Mouse (Mus musculus) hindbrain, embryonic 10.5 days (tissue): Measurements from ENCODE around the gene Klhl5. TPM values are rescaled to one million over a fixed set of nuclear protein-coding genes. Genes with fewer than 3 reads are reported as not detected.
"Not testable (repeated sequence)": the region's sequence is repeated elsewhere in the genome, so short reads cannot be mapped to it uniquely, and the experiment has no call there.

Experiments used
- DNase-seq: peaks from one replicate; pipeline ENCODE4 v3.0.0-alpha.2; 2017; ENCODE audit warnings: low spot score
- H3K27ac ChIP-seq: fragments of 300-500 bp; sonication (generic); 2 replicates; pipeline ENCODE4 v1.5.1; 2016; ENCODE audit warnings: mild to moderate bottlenecking, moderate library complexity
- H3K27me3 ChIP-seq: fragments of 300-500 bp; sonication (generic); 2 replicates; pipeline ENCODE4 v1.6.1; 2016; ENCODE audit warnings: mild to moderate bottlenecking; ENCODE audit not compliant: poor library complexity, insufficient read depth, severe bottlenecking
- H3K36me3 ChIP-seq: fragments of 300-500 bp; sonication (generic); 2 replicates; pipeline ENCODE4 v1.6.1; 2016; ENCODE audit warnings: mild to moderate bottlenecking, moderate library complexity
- H3K4me1 ChIP-seq: fragments of 300-500 bp; sonication (generic); replicated peaks from 2 replicates; pipeline ENCODE4 v1.6.1; 2016; ENCODE audit warnings: mild to moderate bottlenecking
- H3K4me3 ChIP-seq: fragments of 300-500 bp; sonication (generic); 2 replicates; pipeline ENCODE4 v1.5.1; 2016; ENCODE audit warnings: mild to moderate bottlenecking, moderate library complexity
- H3K9me3 ChIP-seq: fragments of 300-500 bp; sonication (generic); 2 replicates; pipeline ENCODE4 v1.6.1; 2016; ENCODE audit warnings: mild to moderate bottlenecking, moderate library complexity
- WGBS: fragments of 180-500 bp; shearing (Covaris S2); methylation state at CpG from one replicate; pipeline ENCODE4 v1.1.7; 2016; 5-methylcytosine and 5-hydroxymethylcytosine counted together
- polyA plus RNA-seq: library from polyadenylated mRNA; unstranded; fragments of >200 nt; fragmentation: Nextera tagmentation; extraction: Ambion mirVana; gene quantifications from 2 replicates; pipeline ENCODE4 v1.2.1, GENCODE M21; 2016

Gene Klhl5
- polyA plus RNA-seq, 1 experiment from 2014 or later: 18.9 TPM

GRCm38 (mm10) chr5:65101621-65102020 is 5.7 kb upstream of the Klhl5 start:
- Histone ChIP-seq H3K4me1 (0 out of 2 replicates have a peak, but pooled peaks cover 5% of the 10 kb centered on the region), H3K27ac (no peak overlapping the region), H3K27me3 (no peaks in the 10 kb centered on the region), H3K36me3 (no peaks in the 10 kb centered on the region), H3K9me3 (no peaks in the 10 kb centered on the region), H3K4me3 (no peak overlapping the region)
- 85% methylated on average over 6 of the region's 6 CpGs for WGBS
- no peak for DNase-seq

GRCm38 (mm10) chr5:65102026-65102640 is 5.2 kb upstream of the Klhl5 start:
- Histone ChIP-seq H3K27me3 (no peaks in the 10 kb centered on the region), H3K36me3 (no peaks in the 10 kb centered on the region), H3K9me3 (no peaks in the 10 kb centered on the region), H3K4me3 (no peak overlapping the region), H3K4me1 (peaks cover 10% of the 10 kb centered on the region), H3K27ac (no peak overlapping the region)
- 81% methylated on average over 3 of the region's 3 CpGs for WGBS
- no peak for DNase-seq

GRCm38 (mm10) chr5:65102641-65103042 is 4.7 kb upstream of the Klhl5 start:
- H3K4me3 ChIP-seq: no peak overlapping the region
- WGBS: 77% methylated on average over 10 of the region's 10 CpGs
- no peaks in the 10 kb centered on the region for H3K36me3 ChIP-seq
- no peaks in the 10 kb centered on the region for H3K27me3 ChIP-seq
- DNase-seq: no peak
- peaks cover 11% of the 10 kb centered on the region for H3K4me1 ChIP-seq
- H3K9me3 ChIP-seq: no peaks in the 10 kb centered on the region
- H3K27ac ChIP-seq: no peak overlapping the region

- Histone ChIP-seq H3K36me3 (no peaks in the 10 kb centered on the region), H3K27me3 (no peaks in the 10 kb centered on the region), H3K4me3 (peak overlapping the region; percentile 80), H3K9me3 (no peaks in the 10 kb centered on the region), H3K27ac (peak overlapping the region; percentile 94), H3K4me1 (peaks cover 19% of the 10 kb centered on the region)
- 7% methylated on average over 23 of the region's 42 CpGs for WGBS
- peak; percentile 58 for DNase-seq
Observed at GRCm38 (mm10) chr5:65107773-65108432, 564 bp downstream of the Klhl5 start.

GRCm38 (mm10) chr5:65112225-65112624 is 4.9 kb downstream of the Klhl5 start:
- peaks cover 13% of the 10 kb centered on the region for H3K4me1 ChIP-seq
- not testable (repeated sequence) for H3K9me3 ChIP-seq, DNase-seq, H3K27ac ChIP-seq, H3K27me3 ChIP-seq, H3K4me3 ChIP-seq
- WGBS: 70% methylated on average over 3 of the region's 3 CpGs
- H3K36me3 ChIP-seq: peaks cover 11% of the 10 kb centered on the region

- Histone ChIP-seq H3K9me3 (no peaks in the 10 kb centered on the region), H3K27me3 (no peaks in the 10 kb centered on the region), H3K36me3 (peaks cover 11% of the 10 kb centered on the region), H3K4me3 (no peak overlapping the region), H3K4me1 (peaks cover 6% of the 10 kb centered on the region; the same call in 1 of the 2 replicates), H3K27ac (no peak overlapping the region)
- no peak for DNase-seq
- WGBS: 92% methylated on average over 6 of the region's 6 CpGs
Observed at GRCm38 (mm10) chr5:65113323-65113722, 6.0 kb downstream of the Klhl5 start.

- H3K36me3 ChIP-seq: peaks cover 11% of the 10 kb centered on the region
Observed at GRCm38 (mm10) chr5:65116789-65117188, 9.4 kb downstream of the Klhl5 start.

GRCm38 (mm10) chr5:65119495-65119894 is 12.2 kb downstream of the Klhl5 start:
- no peak for DNase-seq
- no peak overlapping the region for H3K27ac ChIP-seq
- H3K9me3 ChIP-seq: no peaks in the 10 kb centered on the region
- H3K4me3 ChIP-seq: no peak overlapping the region
- no peaks in the 10 kb centered on the region for H3K4me1 ChIP-seq
- 76% methylated on average over 1 of the region's 1 CpGs for WGBS
- H3K27me3 ChIP-seq: no peaks in the 10 kb centered on the region
- H3K36me3 ChIP-seq: peaks cover 11% of the 10 kb centered on the region

More at GRCm38 (mm10) chr5:65116789-65117188, 9.4 kb downstream of the Klhl5 start:
- no peak overlapping the region for H3K27ac ChIP-seq
- no peak for DNase-seq
- WGBS: 95% methylated on average over 2 of the region's 2 CpGs
- no peaks in the 10 kb centered on the region for H3K9me3 ChIP-seq
- H3K4me3 ChIP-seq: no peak overlapping the region
- no peaks in the 10 kb centered on the region for H3K27me3 ChIP-seq
- no peaks in the 10 kb centered on the region for H3K4me1 ChIP-seq

GRCm38 (mm10) chr5:65119918-65120317 is 12.6 kb downstream of the Klhl5 start:
- Histone ChIP-seq H3K4me3 (no peak overlapping the region), H3K36me3 (peaks cover 11% of the 10 kb centered on the region), H3K9me3 (no peaks in the 10 kb centered on the region), H3K27ac (no peak overlapping the region), H3K4me1 (no peaks in the 10 kb centered on the region), H3K27me3 (no peaks in the 10 kb centered on the region)
- WGBS: 77% methylated on average over 3 of the region's 3 CpGs
- DNase-seq: no peak

- DNase-seq: no peak
- no peak overlapping the region for H3K27ac ChIP-seq
- H3K4me3 ChIP-seq: no peak overlapping the region
- no peaks in the 10 kb centered on the region for H3K9me3 ChIP-seq
- H3K36me3 ChIP-seq: no peaks in the 10 kb centered on the region
- 88% methylated on average over 3 of the region's 3 CpGs for WGBS
- no peaks in the 10 kb centered on the region for H3K4me1 ChIP-seq
- no peaks in the 10 kb centered on the region for H3K27me3 ChIP-seq
Observed at GRCm38 (mm10) chr5:65122616-65123015, 15.3 kb downstream of the Klhl5 start.

- 86% methylated on average over 1 of the region's 1 CpGs for WGBS
- no peaks in the 10 kb centered on the region for H3K27me3 ChIP-seq
- H3K27ac ChIP-seq: no peak overlapping the region
- H3K4me1 ChIP-seq: peaks cover 13% of the 10 kb centered on the region
- DNase-seq: no peak
- no peak overlapping the region for H3K4me3 ChIP-seq
- no peaks in the 10 kb centered on the region for H3K36me3 ChIP-seq
- H3K9me3 ChIP-seq: no peaks in the 10 kb centered on the region
Observed at GRCm38 (mm10) chr5:65126137-65126536, 18.8 kb downstream of the Klhl5 start.

- H3K27me3 ChIP-seq: no peaks in the 10 kb centered on the region
- WGBS: 88% methylated on average over 2 of the region's 2 CpGs
Observed at GRCm38 (mm10) chr5:65128481-65128880, 21.1 kb downstream of the Klhl5 start.

GRCm38 (mm10) chr5:65130528-65131210 is 23.3 kb downstream of the Klhl5 start:
- no peaks in the 10 kb centered on the region for H3K9me3 ChIP-seq
- 4% methylated on average over 12 of the region's 12 CpGs for WGBS
- H3K27ac ChIP-seq: peak overlapping the region; percentile 88
- H3K36me3 ChIP-seq: no peaks in the 10 kb centered on the region
- peaks cover 21% of the 10 kb centered on the region for H3K4me1 ChIP-seq
- H3K4me3 ChIP-seq: peak overlapping the region; percentile 59
- DNase-seq: peak; percentile 72
- no peaks in the 10 kb centered on the region for H3K27me3 ChIP-seq

More at GRCm38 (mm10) chr5:65128481-65128880, 21.1 kb downstream of the Klhl5 start:
- H3K36me3 ChIP-seq: no peaks in the 10 kb centered on the region
- H3K4me1 ChIP-seq: peaks cover 21% of the 10 kb centered on the region
- DNase-seq: no peak
- peak overlapping the region; percentile 56; the same call in 1 of the 2 replicates for H3K27ac ChIP-seq
- H3K4me3 ChIP-seq: no peak overlapping the region
- no peaks in the 10 kb centered on the region for H3K9me3 ChIP-seq
